Mouse (Mus musculus) CD8-positive naive resting alpha-beta T cell, adult 2 months (primary cell): ENCODE measurements around the gene Ttll10.

Experiments used
- DNase-seq, 2 experiments: peaks; one replicate each; pipeline ENCODE4 v3.0.0; 2022; ENCODE audit warnings: low read depth in 2 of 2, low spot score in 2 of 2

The Ttll10 gene

DNA sequence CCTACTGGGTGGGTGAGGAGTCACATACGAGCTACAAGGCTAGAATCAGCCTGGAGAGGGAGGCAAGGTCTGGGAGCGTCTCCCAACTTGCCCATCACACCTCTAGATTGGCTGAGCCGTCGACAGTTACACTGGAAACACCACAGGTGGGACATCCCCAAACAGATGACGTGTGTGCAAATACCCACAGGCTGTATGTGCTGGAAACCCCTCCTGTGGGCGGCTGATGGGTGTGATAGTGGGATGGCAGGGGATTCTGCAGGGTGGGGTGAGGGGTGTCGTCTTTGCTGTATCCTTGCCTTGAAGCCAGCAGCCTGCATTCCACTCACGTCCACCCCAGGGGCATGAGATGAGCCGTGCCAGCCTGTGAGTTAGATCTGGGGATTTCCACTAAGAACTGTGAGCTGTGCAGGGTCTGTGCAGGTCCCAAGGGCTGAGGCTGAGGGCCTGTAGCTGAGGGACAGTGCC is 28.5 kb downstream of the Ttll10 start:
- DNase-seq, result no peak

DNA sequence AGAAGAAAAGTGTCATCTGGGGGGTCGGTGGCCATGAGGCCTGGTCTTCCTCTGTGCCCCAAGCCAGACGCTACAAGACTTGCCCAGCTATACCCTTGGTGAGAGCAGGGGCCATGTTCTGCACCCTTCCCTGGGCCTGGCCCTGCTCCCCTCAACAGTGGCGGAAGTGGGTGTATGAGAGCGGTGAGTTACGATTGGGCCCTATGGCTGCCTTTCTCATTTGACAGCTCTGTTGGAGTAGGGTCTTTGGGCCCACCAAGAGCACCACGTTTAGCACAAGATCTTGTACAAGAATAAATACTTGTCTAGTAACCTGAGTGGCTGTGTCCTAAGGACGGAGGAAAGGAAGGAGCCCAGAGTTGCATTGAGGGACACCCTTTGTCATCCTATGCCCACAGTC is 30.6 kb downstream of the Ttll10 start:
- no peak for DNase-seq

DNA sequence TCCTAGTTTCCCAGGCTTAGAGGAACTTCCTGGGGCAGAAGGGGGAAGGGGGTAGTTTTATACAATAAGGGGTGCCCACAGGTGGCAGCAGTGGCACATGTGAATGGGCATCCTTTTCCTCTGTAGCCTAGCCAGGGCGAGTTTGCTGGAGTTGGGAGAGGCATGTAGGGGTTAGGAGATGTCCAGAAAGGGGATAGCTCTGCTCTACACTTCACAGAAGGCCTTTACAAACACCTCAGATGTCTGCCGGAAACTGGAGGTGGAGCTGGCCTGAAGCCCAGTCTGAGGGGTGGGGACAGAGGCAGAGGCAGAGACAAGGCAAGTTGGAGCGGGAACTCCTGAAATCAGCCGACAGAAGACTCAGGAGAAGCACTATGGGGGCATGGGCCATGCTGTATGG is 33.2 kb downstream of the Ttll10 start, which contains the start of gene Tnfrsf18:
Gene Tnfrsf18 (plus strand): TSS at position 152 of the 400 bp plus-strand sequence.
- peak; percentile 47 to 50 for DNase-seq

DNA sequence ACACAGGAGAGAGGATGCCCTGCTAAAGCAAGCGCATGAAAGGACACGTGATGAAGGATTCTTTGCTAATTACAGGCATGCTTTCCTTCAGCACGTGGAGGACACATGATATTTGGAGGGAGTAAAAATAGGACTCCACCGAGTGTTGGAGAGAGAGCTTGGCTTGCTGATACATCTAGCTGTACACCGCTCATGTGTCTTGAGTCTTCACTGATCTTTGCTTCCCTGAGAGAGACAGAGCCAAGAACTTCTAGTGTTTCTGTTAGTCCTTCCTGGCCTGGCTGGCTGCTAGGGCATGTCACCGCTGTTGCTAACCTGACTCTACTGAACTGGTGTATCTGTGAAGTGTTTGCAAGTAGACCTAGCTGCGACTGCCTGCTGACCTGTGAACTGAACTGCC is 35.0 kb downstream of the Ttll10 start:
- no peak for DNase-seq

DNA sequence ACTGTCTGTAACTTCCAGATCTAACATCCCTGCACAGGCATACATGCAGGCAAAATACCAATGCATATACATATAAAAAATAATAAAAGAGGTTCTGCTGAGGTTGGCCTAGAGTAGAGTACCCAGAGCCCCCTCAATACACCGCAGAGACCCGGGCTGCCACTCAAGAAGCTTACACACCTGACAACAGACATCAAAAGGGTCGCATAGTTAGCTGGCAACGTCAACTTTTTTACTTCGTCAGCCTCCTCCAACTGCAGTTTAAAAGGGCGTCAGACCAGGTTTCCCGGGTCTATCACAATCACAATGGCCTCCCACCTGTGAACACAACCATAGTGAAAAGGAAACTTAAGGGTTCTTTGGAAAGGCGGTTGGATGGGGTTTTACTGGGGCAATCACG is 35.7 kb downstream of the Ttll10 start:
- DNase-seq, result no peak

DNA sequence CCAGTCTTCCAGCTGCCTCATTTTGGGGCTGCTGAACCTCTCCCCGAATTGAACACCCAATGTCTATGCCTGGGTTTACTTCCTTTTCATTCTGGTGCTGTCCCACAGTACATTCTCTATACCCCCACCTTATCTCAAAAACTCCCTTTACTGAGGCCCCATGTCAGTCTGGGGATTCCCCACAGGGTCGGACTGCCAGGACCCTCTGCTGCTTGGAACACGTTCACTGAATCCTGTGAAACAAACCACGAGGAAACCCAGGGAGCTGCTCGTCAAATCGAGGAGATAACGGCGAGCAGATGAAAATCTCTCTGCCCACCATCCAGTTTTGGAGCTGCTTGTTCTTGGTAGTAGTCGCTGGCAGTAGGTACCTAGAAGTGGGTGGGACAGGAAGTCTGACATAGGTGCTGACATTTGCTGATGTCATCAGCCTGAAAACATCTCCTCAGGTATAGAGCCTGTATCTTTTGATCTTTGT is 37.2 kb downstream of the Ttll10 start:
- peak; percentile 74 to 80 for DNase-seq

DNA sequence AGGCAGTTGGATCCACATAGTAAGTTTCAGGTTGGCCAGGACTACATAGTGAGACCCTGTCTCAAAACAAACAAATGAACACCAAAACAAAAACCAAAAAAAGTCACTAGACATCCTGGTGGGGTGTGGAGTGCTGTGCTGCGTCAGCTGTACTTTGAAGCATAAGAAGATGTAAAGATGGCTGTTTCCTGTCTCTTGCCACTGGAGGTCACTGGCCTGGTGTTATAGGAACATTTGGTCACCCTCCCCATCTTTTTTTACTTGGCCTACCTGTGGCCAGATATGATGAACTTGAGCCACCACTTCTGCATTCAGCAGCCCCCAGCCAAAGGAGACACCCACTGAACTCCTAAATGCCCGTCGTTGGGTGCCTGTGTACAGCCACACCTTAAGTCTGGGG is 37.8 kb downstream of the Ttll10 start:
- DNase-seq, result no peak

DNA sequence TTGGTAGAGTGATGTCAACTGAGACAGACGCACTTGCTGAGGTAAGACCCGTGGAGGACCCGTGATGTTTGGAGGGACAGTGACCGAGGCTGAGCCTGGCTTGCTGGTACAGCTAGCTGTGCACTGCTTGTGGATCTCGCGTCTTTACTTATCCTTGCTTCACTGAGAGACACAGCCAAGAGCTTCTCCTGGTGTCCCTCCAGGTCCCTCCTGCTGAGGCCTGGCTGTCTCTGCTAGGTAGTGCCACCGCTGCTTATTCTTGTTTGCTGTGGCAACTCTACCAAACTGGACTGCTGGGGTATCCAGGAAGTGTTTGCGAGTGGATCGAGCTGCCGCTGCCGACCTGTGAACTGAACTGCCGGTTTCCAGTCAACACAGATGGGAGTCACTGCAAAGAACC is 39.4 kb downstream of the Ttll10 start:
- DNase-seq, result no peak

DNA sequence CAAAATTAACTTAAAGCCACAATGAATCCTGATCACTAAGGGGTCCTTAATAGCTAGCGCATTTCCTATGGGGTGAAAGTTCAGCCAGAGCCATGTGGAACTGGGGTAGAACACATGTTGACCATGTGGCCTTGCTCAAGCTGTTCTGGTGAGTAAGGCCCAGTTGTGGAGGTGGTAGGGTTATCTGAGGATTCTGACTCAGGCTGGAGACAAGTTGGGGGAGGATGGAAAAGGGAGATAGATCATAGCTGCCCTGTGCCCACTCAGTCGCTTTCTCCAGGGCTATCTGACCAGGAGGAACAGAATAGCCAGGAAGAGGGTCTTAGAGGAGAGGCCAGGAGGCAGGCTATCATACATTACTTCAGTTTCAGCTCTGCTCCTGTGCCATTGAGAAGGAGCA is 44.8 kb downstream of the Ttll10 start:
- DNase-seq, result no peak

DNA sequence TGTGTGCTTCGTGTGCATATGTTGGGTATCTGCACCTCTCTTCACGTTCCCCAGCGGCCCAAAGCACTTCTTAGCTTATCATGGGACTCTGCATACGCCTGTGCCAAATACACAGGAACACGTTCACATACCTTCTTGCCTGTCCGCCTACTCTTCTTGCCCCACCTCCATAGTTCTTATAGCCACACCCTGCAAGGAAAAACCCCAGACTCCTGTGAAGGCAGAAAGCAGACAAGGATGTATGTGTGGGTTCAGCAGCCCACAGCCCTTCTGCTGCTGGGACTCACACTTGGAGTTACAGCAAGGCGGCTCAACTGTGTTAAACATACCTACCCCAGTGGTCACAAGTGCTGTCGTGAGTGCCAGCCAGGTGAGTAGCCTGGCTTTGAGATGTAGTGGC is 45.6 kb downstream of the Ttll10 start, which contains the start of gene Tnfrsf4:
Gene Tnfrsf4 (plus strand): TSS at position 207 of the 400 bp plus-strand sequence.
- no peak for DNase-seq

DNA sequence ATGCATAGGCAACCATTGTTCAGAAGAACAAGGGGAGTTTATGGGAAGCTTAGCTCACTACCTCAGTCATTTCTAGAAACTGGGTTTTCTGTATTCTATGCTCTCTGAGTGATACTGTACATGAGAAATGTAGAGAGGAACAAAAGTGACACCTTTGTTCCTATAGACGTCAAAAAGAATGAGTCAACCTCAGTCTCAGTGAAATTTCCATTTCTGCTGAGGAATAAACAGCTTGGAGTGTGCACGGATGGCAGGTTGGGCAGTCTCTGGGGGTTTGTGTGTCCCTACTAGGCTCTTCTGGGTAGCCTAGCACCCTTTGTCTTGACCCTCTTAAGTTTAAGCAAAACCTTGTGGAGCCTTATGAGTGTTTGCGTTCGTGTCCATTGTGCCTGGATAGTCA is 50.8 kb downstream of the Ttll10 start:
- no peak for DNase-seq

DNA sequence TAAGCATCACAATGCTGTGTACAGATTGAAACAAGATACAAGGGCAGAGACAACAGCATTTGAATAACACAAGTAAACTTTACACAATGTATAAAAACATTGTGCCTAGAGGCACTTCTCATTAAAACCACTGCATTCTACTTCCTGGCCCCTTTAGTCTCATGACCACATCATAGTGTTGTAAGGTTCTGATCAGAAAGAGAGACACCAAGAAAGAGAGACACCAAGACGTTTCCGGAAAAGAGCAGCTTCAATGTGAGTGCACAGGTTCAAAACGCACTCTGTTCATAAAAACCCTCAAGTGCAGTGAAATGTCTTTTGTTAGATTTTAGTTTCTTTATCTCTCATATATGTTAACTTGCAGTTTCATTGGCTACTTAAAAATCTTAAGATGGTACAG is 55.1 kb downstream of the Ttll10 start:
- peak in 1 of 2 experiments; percentile 29 for DNase-seq

DNA sequence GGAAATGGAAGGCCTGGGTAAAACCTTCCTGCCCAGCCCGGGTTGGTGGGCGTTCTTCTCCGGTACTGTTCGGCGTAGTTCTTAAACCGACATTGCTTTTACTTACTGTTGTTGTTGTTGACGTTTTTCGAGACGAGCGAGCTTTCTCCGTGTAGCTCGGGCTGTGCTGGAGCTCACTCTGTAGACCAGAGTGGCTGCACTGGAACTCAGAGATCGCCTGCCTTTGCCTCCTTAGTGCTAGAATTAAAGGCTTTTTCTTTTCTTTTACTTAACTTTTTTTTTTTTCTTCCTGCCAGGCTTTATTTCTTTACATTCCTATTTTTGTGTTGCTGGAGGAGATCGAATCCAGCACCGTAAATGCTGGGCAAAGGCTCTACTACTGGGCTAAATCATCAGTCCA is 65.6 kb downstream of the Ttll10 start:
- no peak for DNase-seq

DNA sequence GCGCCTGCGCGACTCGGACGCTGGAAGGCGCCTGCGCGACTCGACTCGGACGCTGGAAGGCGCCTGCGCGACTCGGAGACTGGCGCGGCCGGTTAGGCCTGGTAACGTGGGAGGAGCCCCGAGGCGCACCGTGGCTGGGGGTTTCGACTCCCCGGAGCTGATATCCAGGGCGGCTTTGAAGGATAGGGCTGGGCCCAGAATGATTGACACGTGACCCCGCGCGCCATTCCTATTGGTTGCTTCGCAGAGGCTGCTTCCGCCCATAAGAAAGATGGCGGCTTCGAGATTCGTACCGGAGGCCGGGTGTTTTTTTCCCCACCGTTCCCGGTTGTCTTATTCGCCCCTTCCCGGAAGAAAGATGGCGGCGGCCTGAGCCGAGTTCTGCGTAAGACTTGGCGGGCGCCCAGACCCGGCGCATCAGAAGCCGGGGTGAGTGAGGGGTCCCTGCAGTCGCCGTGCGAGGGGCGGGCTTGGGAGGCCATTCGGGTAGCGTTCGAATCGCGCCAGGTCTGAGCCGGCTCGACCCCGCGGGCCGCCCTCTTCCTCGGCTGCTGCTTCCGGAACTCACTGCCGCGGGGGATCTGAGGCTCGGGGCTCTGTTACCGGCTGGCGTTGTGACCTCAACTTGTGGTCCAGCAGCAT is 66.2 kb downstream of the Ttll10 start:
- DNase-seq, result peak; percentile 95 to 97

DNA sequence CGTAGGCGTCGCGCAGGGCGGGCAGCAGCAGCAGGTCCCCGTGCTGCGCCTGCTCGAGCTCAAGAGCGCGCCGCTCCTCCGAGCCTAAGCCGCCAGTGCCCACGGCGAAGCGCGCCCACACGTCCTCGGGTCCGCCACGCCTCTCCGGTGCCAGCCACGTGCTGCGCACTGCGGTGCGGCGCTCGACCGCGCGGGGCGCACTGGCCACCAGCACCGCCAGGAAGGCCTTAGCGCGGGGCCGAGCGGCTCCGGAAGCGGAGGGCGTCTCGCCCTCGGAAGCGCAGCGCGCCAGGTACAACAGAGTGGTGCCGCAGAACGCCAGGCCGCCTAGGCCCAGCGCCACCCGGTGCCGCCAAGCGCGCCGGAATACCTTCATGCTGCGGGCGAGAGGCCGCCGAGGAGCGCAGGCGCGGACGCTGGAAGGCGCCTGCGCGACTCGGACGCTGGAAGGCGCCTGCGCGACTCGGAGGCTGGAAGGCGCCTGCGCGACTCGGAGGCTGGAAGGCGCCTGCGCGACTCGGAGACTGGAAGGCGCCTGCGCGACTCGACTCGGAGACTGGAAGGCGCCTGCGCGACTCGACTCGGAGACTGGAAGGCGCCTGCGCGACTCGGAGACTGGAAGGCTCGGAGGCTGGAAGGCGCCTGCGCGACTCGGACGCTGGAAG is 66.8 kb downstream of the Ttll10 start, which contains the start of the genes B3galt6 and Sdf4:
Gene B3galt6 (minus strand): TSS at position 409 of the 665 bp plus-strand sequence.
Gene Sdf4 (plus strand): TSS at position 632 of the 665 bp plus-strand sequence.
- DNase-seq, result peak; percentile 81 to 84

DNA sequence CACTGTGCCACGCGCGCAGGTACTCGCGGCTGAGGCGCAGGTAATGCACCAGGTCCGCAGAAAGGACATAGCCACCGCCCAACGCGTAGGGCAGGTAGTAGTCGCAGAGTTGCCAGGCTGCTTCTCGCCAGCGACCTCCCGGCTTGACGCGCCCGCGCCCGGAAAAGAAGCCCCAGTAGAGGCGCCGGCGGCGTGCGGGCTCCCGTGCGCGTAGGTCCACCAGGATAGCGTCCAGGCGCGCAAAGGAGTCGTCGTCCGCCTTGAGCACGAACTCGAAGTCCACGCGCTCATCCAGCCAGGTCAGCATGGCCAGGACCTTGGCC is 67.3 kb downstream of the Ttll10 start:
- no peak for DNase-seq

DNA sequence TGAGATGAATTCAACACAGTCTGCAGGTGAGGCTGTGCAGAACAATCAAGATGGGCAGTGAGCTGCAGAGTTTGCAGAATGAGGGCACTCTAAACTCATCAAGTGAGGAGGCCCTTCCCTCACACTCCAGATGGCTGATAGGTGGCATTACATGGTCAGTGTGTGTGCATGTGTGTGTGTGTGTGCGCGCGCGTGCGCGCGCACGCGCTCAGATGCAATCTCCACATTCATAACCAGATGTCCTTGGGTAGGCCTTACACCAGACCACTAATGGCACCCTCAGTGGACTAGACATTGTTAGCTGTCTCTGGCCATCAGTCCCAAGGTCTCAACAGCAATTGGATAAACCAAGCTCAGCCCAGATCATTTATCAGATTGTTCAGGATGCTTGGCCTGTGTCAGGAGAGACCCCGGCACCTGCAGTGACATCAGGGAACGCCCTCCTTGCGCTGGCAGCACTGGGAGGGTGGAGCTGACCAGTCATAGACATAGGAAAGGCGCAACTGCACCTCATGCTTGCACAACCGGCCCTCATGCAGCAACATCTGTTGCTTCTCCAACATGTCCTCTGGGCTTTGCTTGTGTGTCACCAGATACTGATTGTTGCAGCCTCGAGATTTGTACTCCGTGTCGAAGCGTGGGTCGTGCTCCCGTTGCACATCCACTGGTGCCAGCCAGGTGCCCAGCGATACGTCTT is 67.9 kb downstream of the Ttll10 start:
- no peak for DNase-seq
